Mouse (Mus musculus) liver, embryonic 13.5 days (tissue): Measurements from ENCODE around the gene Vps13a. TPM values are rescaled to one million over a fixed set of nuclear protein-coding genes. Genes with fewer than 3 reads are reported as not detected.

ENCODE experiments used
- ATAC-seq: fragments of 200-750 bp; cut with Nextera tagmentation; 2 replicates; pipeline ENCODE4 v1.8.0; 2017; ENCODE audit warnings: low read depth, mild to moderate bottlenecking, moderate number of reproducible peaks, moderate library complexity
- DNase-seq: peaks from one replicate; pipeline ENCODE4 v3.0.0; 2022
- H3K27ac ChIP-seq: fragments of 300-500 bp; sonication (generic); 2 replicates; pipeline ENCODE4 v1.5.1; 2015; ENCODE audit warnings: moderate library complexity, mild to moderate bottlenecking, inconsistent platforms
- H3K27me3 ChIP-seq: fragments of 300-500 bp; sonication (generic); 2 replicates; pipeline ENCODE4 v1.6.1; 2015; ENCODE audit warnings: mild to moderate bottlenecking, inconsistent platforms
- H3K36me3 ChIP-seq: fragments of 300-500 bp; sonication (generic); 2 replicates; pipeline ENCODE4 v1.6.1; 2015; ENCODE audit warnings: mild to moderate bottlenecking, inconsistent platforms
- H3K4me1 ChIP-seq: fragments of 300-500 bp; sonication (generic); replicated peaks from 2 replicates; pipeline ENCODE4 v1.6.1; 2015; ENCODE audit warnings: inconsistent platforms
- H3K4me2 ChIP-seq: fragments of 300-500 bp; sonication (generic); 2 replicates; pipeline ENCODE4 v1.6.1; 2015; ENCODE audit warnings: inconsistent platforms, mild to moderate bottlenecking, moderate library complexity
- H3K4me3 ChIP-seq: fragments of 300-500 bp; sonication (generic); replicated peaks from 2 replicates; pipeline ENCODE4 v1.5.1; 2015; ENCODE audit warnings: mild to moderate bottlenecking, inconsistent platforms
- H3K9ac ChIP-seq: fragments of 300-500 bp; sonication (generic); 2 replicates; pipeline ENCODE4 v1.6.1; 2015; ENCODE audit warnings: mild to moderate bottlenecking, inconsistent platforms
- H3K9me3 ChIP-seq: fragments of 300-500 bp; sonication (generic); replicated peaks from 2 replicates; pipeline ENCODE4 v1.6.1; 2016; ENCODE audit warnings: inconsistent platforms
- WGBS: fragments of 180-500 bp; shearing (Covaris S2); methylation state at CpG from one replicate; pipeline ENCODE4 v1.1.7; 2015; ENCODE audit not compliant: insufficient replicate concordance; 5-methylcytosine and 5-hydroxymethylcytosine counted together
- polyA plus RNA-seq: library from polyadenylated mRNA; unstranded; fragments of >200 nt; fragmentation: Nextera tagmentation; extraction: Ambion mirVana; gene quantifications from 2 replicates; pipeline ENCODE4 v1.2.1, GENCODE M21; 2015

Vps13a gene
- polyA plus RNA-seq, 1 experiment from 2014 or later, result 7.6 TPM

GRCm38 (mm10) chr19:16579656-16580260 is 201.0 kb downstream of the Vps13a start:
- Histone ChIP-seq H3K36me3 (no peaks in the 10 kb centered on the region), H3K27ac (no peak overlapping the region), H3K4me3 (no peak overlapping the region), H3K9me3 (no peaks in the 10 kb centered on the region), H3K4me1 (peaks cover 7% of the 10 kb centered on the region), H3K4me2 (no peak overlapping the region), H3K9ac (no peak overlapping the region), H3K27me3 (no peaks in the 10 kb centered on the region)
- WGBS, result 62% methylated on average over 7 of the region's 7 CpGs
- ATAC-seq (no peak), DNase-seq (no peak)

GRCm38 (mm10) chr19:16576790-16577189 is 203.9 kb downstream of the Vps13a start:
- H3K27ac ChIP-seq, result no peak overlapping the region
- DNase-seq, result no peak
- ATAC-seq, result no peak
- H3K4me2 ChIP-seq, result no peak overlapping the region
- H3K4me1 ChIP-seq, result peaks cover 7% of the 10 kb centered on the region
- H3K36me3 ChIP-seq, result no peaks in the 10 kb centered on the region
- no peak overlapping the region for H3K9ac ChIP-seq
- H3K9me3 ChIP-seq, result no peaks in the 10 kb centered on the region
- H3K4me3 ChIP-seq, result no peak overlapping the region
- H3K27me3 ChIP-seq, result no peaks in the 10 kb centered on the region
- 66% methylated on average over 6 of the region's 6 CpGs for WGBS

Other genes starting within 250 kb of the Vps13a start
- not detected in 2 replicates for gene Foxb2, start 92.9 kb upstream of the Vps13a start, polyA plus RNA-seq
- 0.55 and 0.64 TPM in 2 replicates for gene Prune2, start 175.2 kb upstream of the Vps13a start, polyA plus RNA-seq